Mouse (Mus musculus) liver, embryonic 14.5 days (tissue): ENCODE measurements at regions not wholly inside any gene's neighbourhood (a gene's known extent, or its start where the extent isn't known, plus 50 kb on each side); places are given as distances from the start of the nearest gene placed in this dataset.

ENCODE experiments used
- ATAC-seq: fragments of 200-750 bp; cut with Nextera tagmentation; 2 replicates; pipeline ENCODE4 v1.8.0; 2017; ENCODE audit warnings: moderate number of reproducible peaks, mild to moderate bottlenecking, moderate library complexity; ENCODE audit not compliant: insufficient read depth
- DNase-seq, 3 experiments: peaks; one replicate each; pipeline ENCODE4 v3.0.0-alpha.2; 2012 to 2013; ENCODE audit warnings: low read depth in 3 of 3, low spot score in 3 of 3
- H3K27ac ChIP-seq: fragments of 300-500 bp; sonication (generic); 2 replicates; pipeline ENCODE4 v1.5.1; 2014; ENCODE audit warnings: moderate library complexity, mild to moderate bottlenecking, control low read depth, inconsistent platforms
- H3K27me3 ChIP-seq: fragments of 300-500 bp; sonication (generic); 2 replicates; pipeline ENCODE4 v1.6.1; 2014; ENCODE audit warnings: mild to moderate bottlenecking, low read length, moderate library complexity; ENCODE audit not compliant: control insufficient read depth, insufficient read depth
- H3K36me3 ChIP-seq: fragments of 300-500 bp; sonication (generic); replicated peaks from 2 replicates; pipeline ENCODE4 v1.6.1; 2014; ENCODE audit warnings: low read depth; ENCODE audit not compliant: control insufficient read depth, insufficient read depth
- H3K4me1 ChIP-seq, 2 experiments: fragments of 200-500 bp in 1 of 2; fragments of 300-500 bp in 1 of 2; sonication (generic) in 1 of 2; replicated peaks; 2 replicates each; pipeline ENCODE4 v1.6.1; 2012 to 2014; ENCODE audit warnings: antibody characterized with exemption in 1 of 2, inconsistent platforms in 1 of 2, low read length in 1 of 2; ENCODE audit not compliant: control insufficient read depth in 2 of 2, insufficient read depth in 2 of 2
- H3K4me2 ChIP-seq: fragments of 300-500 bp; sonication (generic); 2 replicates; pipeline ENCODE4 v1.6.1; 2014; ENCODE audit warnings: low read depth, mild to moderate bottlenecking, control low read depth, moderate library complexity
- H3K4me3 ChIP-seq, 2 experiments: fragments of 200-500 bp in 1 of 2; fragments of 300-500 bp in 1 of 2; sonication (generic) in 1 of 2; 2 replicates each; pipeline ENCODE4 v1.5.1; 2012 to 2014; ENCODE audit warnings: low read depth in 2 of 2, low read length in 2 of 2, mild to moderate bottlenecking in 2 of 2, control low read depth in 1 of 2, inconsistent platforms in 1 of 2, moderate library complexity in 1 of 2; ENCODE audit not compliant: insufficient read depth in 1 of 2
- H3K9ac ChIP-seq: fragments of 300-500 bp; sonication (generic); replicated peaks from 2 replicates; pipeline ENCODE4 v1.6.1; 2014; ENCODE audit warnings: mild to moderate bottlenecking, control low read depth, moderate library complexity
- H3K9me3 ChIP-seq: fragments of 300-500 bp; sonication (generic); 2 replicates; pipeline ENCODE4 v1.6.1; 2016; ENCODE audit warnings: low read length, mixed read lengths; ENCODE audit not compliant: control insufficient read depth
- CTCF ChIP-seq: IDR thresholded peaks from 2 replicates; pipeline ENCODE4 v1.5.1; 2016; ENCODE audit warnings: antibody characterized with exemption, low read depth, control low read depth
- EP300 ChIP-seq: IDR thresholded peaks from 2 replicates; pipeline ENCODE4 v1.6.1; 2016; ENCODE audit warnings: antibody characterized with exemption, low read depth
- whole genome bisulfite sequencing: fragments of 180-500 bp; shearing (Covaris S2); extraction: QIAGEN DNeasy Blood & Tissue Kit; methylation state at CpG from one replicate; pipeline ENCODE4 v1.1.7; 2014; ENCODE audit not compliant: insufficient replicate concordance; 5-methylcytosine and 5-hydroxymethylcytosine counted together

DNA sequence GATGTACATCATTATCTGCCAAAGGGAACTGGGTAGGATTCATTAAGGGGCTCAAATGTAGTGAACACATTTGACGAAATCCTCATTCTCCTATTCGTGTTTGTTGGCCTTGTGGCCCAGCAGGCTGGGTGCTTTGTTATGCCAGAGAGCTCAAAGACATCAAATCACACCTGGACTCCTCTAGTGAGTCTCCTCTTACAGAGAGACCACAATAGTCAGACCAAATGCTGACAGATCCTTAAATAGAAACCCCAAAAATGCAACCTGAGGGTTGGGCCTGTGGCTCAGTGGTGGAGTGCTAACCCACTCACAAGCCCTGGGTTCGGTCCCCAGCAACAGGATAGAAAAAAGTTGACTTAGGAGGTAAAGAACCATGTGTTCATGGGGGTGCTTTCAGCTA, 158.5 kb upstream of the Tab2 start:
- H3K9me3 ChIP-seq = no peaks in the 10 kb centered on the region
- DNase-seq (no peak), ATAC-seq (no peak)
- H3K9ac ChIP-seq = no peak overlapping the region
- H3K27me3 ChIP-seq = no peaks in the 10 kb centered on the region
- no peaks in the 10 kb centered on the region; a peak in 1 of 4 replicates for H3K4me1 ChIP-seq
- H3K4me3 ChIP-seq = no peak overlapping the region
- no peaks in the 10 kb centered on the region for H3K36me3 ChIP-seq
- TF ChIP-seq CTCF (no peak), EP300 (no peak)
- H3K27ac ChIP-seq = no peak overlapping the region
- H3K4me2 ChIP-seq = no peak overlapping the region
- WGBS = 45% methylated on average over 3 of the region's 3 CpGs

DNA sequence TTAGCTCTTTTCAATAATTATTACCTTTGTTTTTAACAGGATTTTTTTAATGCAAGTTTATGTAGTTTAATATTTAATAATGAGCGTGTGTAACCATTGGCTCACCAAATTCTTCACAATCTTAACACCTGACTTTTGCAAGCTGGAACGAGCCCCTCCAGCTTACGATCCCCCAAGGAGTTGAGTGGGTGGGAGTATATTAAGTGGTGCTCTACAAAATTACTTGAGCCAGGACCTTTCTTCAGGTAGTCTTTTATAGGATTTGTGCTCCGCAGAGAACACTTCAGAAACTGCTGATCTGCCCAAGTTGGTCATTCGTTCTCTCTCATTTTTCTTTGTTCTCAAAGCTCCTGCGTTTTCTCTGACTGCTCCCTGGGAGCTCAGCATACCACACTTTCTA, 144.5 kb upstream of the Tab2 start:
- Histone ChIP-seq H3K4me1 (peaks cover 0 to 7% of the 10 kb centered on the region in 2 experiments; a peak in 2 of 4 replicates), H3K27me3 (no peaks in the 10 kb centered on the region), H3K27ac (no peak overlapping the region), H3K9me3 (no peaks in the 10 kb centered on the region; the same call in 1 of the 2 replicates), H3K36me3 (no peaks in the 10 kb centered on the region), H3K4me2 (no peak overlapping the region), H3K4me3 (no peak overlapping the region), H3K9ac (no peak overlapping the region)
- DNase-seq = no peak
- ATAC-seq = no peak
- 73% methylated on average over 6 of the region's 6 CpGs for WGBS
- TF ChIP-seq CTCF (no peak), EP300 (no peak)

DNA sequence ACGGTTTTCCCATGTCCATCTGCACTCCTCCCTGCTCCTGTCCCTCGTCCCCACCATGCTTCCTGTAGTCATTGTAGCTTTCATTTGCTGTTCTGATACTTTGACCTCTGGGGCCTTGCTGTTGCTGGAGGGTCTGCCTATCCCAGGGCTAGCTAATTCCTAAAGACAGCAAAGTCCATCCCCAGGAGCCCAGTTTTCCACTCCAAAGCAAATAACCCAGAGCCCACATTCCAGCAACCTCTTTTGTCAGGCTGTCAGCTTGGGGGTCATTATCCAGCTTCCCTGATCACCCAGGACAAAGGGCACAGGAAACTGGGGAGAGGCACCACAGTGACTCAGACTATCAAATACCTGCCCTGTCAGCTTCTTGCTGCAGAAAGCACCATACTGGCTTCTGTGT, 139.9 kb upstream of the Tab2 start:
- Histone ChIP-seq H3K9me3 (no peaks in the 10 kb centered on the region; the same call in 1 of the 2 replicates), H3K36me3 (no peaks in the 10 kb centered on the region), H3K4me1 (peaks cover 0 to 12% of the 10 kb centered on the region in 2 experiments; a peak in 2 of 4 replicates), H3K27ac (no peak overlapping the region), H3K27me3 (no peaks in the 10 kb centered on the region), H3K9ac (no peak overlapping the region), H3K4me3 (no peak overlapping the region), H3K4me2 (no peak overlapping the region)
- DNase-seq = peak; percentile 17 to 32 (median 20)
- TF ChIP-seq CTCF (no peak), EP300 (no peak)
- WGBS = 26% methylated on average over 2 of the region's 2 CpGs
- peak; percentile 77 for ATAC-seq

DNA sequence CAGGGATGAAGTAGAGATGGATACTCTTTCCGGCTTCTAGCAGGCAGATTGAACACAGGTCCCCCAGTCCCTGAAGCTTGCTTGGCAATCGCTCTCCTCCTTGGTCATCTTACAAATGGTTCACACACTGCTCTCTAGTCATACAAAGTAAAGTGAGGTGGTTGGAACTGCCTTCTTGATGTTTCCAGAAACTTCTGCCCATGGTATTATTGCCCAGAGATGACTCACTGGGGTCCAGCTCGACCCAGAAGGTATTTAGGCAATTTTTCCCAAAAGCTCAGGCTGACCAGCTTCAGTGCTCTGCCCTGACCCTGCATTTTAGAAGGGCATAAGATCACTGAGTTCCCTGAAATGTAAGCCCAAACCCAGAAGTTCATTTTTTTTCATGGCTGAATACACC, 139.2 kb upstream of the Tab2 start:
- Histone ChIP-seq H3K36me3 (no peaks in the 10 kb centered on the region), H3K4me1 (peaks cover 0 to 12% of the 10 kb centered on the region in 2 experiments; a peak in 2 of 4 replicates), H3K9ac (no peak overlapping the region), H3K4me3 (no peak overlapping the region), H3K9me3 (no peaks in the 10 kb centered on the region; the same call in 1 of the 2 replicates), H3K4me2 (no peak overlapping the region), H3K27me3 (no peaks in the 10 kb centered on the region), H3K27ac (no peak overlapping the region)
- DNase-seq (no peak), ATAC-seq (no peak)
- 70% methylated on average over 3 of the region's 3 CpGs for WGBS
- TF ChIP-seq EP300 (no peak), CTCF (no peak)

DNA sequence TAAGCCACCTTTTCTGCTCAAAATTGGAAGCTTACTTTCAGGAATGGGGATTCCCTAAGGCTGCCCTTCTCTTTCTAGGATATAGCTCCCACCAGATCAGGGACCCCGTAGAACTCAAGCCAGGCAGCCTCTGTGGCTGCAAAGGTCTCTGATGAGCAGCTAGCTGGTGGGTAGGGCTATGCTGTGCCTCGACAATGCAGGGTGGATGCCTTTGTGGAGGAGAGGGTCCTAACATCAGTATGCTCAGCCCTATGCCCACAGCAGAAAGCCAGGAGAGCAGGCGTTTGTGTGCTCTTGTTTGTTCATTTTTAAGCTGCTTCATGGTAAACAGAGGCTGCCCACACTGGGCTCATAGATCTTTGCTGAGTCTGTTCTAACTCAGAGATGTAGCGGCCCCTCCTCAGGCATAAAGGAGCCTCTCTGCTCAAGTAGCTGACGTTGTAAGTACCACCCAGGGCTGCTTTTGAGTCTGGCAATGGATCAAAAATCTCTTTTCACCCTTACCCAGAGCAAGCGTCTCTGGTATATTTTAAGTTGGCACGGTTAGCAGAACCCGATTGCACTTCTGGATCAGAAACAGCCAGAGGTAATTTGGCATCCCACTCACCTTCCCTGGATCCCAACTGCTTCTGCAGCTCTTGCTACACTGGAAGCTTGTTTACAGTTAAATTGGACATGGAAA, 136.0 kb upstream of the Tab2 start:
- H3K27ac ChIP-seq = no peak overlapping the region
- H3K4me3 ChIP-seq = no peak overlapping the region
- H3K4me2 ChIP-seq = no peak overlapping the region
- no peak for DNase-seq
- peaks cover 0 to 20% of the 10 kb centered on the region in 2 experiments; a peak in 2 of 4 replicates for H3K4me1 ChIP-seq
- no peaks in the 10 kb centered on the region for H3K36me3 ChIP-seq
- no peaks in the 10 kb centered on the region for H3K9me3 ChIP-seq
- H3K9ac ChIP-seq = no peak overlapping the region
- TF ChIP-seq EP300 = no peak
- 57% methylated on average over 8 of the region's 8 CpGs for WGBS
- ATAC-seq = no peak
- no peaks in the 10 kb centered on the region for H3K27me3 ChIP-seq
